Mouse (Mus musculus) CD4-positive, CD25-positive, alpha-beta regulatory T cell, adult 9 weeks (primary cell): ENCODE data around the gene Olfr726. TPM values are rescaled to one million over a fixed set of nuclear protein-coding genes. Genes with fewer than 3 reads are reported as not detected.

Source experiments
- polyA plus RNA-seq: library from polyadenylated mRNA; unstranded; fragments of 100-300 nt; shearing (Covaris generic); gene quantifications from one replicate; pipeline ENCODE4 v1.2.1, GENCODE M21; 2017

Gene Olfr726
- polyA plus RNA-seq: not detected

GRCm38 (mm10) chr14:50090853-50091252, at the start of gene Olfr726:
Olfr726 (minus strand) TSS chr14:50090953.

DNA sequence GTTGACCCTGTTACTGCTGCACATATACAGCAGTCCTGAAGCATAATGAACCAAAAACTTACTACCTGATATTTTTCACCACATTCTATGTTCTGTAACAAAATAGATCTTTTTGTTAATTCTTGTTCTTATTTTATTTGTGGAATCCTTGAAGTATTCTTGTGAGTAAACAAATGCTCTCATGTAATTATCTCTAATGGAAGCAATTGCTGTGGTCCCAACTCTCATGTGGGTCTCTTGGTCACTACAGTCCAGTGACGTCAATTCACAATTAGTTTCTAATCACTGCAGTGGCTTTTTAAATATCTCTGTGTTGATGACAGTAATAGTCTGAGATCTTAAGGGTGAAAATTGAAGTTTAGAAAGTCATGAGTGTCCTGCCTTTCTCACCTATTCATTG, 32.1 kb upstream of the Olfr726 start, which contains the start of gene Olfr727:
Gene Olfr727 (plus strand): TSS at position 301 of the 400 bp plus-strand sequence.

GRCm38 (mm10) chr14:50040275-50040674, 50.5 kb downstream of the Olfr726 start, which contains the start of gene Olfr725:
Olfr725 (minus strand) TSS chr14:50040375.

Other genes with a start within 250 kb of the Olfr726 start
- gene Olfr722, start 189.0 kb downstream of the Olfr726 start, polyA plus RNA-seq: not detected
- gene Olfr723, start 159.2 kb downstream of the Olfr726 start, polyA plus RNA-seq: not detected
- not detected for gene Olfr724, start 127.7 kb downstream of the Olfr726 start, polyA plus RNA-seq
- gene Olfr725, start 50.6 kb downstream of the Olfr726 start, polyA plus RNA-seq: not detected
- gene Olfr727, start 32.2 kb upstream of the Olfr726 start, polyA plus RNA-seq: not detected
- 0.07 TPM for gene Olfr728, start 51.7 kb upstream of the Olfr726 start, polyA plus RNA-seq
- gene Olfr729, start 62.0 kb upstream of the Olfr726 start, polyA plus RNA-seq: not detected
- gene Olfr730, start 97.2 kb upstream of the Olfr726 start, polyA plus RNA-seq: not detected
- 0.06 TPM for gene Olfr731, start 150.9 kb upstream of the Olfr726 start, polyA plus RNA-seq
- not detected for gene Olfr732, start 193.3 kb upstream of the Olfr726 start, polyA plus RNA-seq
- gene Olfr733, start 210.6 kb upstream of the Olfr726 start, polyA plus RNA-seq: 0.07 TPM
- not detected for gene Olfr734, start 235.8 kb upstream of the Olfr726 start, polyA plus RNA-seq